Mouse (Mus musculus): Measurements from ENCODE around the gene Alkbh3. TPM values are rescaled to one million over a fixed set of nuclear protein-coding genes. Genes with fewer than 3 reads are reported as not detected.

Gene Alkbh3
- polyA plus RNA-seq, 1 experiment from 2014 or later: 44.4 TPM

GRCm38 (mm10) chr2:93988440-93988839 is 22.2 kb downstream of the Alkbh3 start:
- Histone ChIP-seq H3K9me3 (replicated peaks) (no peaks in the 10 kb centered on the region), H3K9ac (replicated peaks) (no peak overlapping the region), H3K4me2 (no peak overlapping the region), H3K4me1 (peaks cover 18% of the 10 kb centered on the region), H3K27ac (replicated peaks) (no peak overlapping the region), H3K27me3 (replicated peaks) (no peaks in the 10 kb centered on the region), H3K36me3 (peaks cover 44% of the 10 kb centered on the region), H3K4me3 (replicated peaks) (no peak overlapping the region)
- no peak for ATAC-seq (ENCODE audit: low FRiP score)
- 95% methylated on average over 2 of the region's 2 CpGs for WGBS

GRCm38 (mm10) chr2:93982457-93983235 is 28.0 kb downstream of the Alkbh3 start:
- Histone ChIP-seq H3K4me2 (no peak overlapping the region), H3K4me1 (peaks cover 2% of the 10 kb centered on the region), H3K27me3 (replicated peaks) (no peaks in the 10 kb centered on the region), H3K9me3 (replicated peaks) (no peaks in the 10 kb centered on the region), H3K27ac (replicated peaks) (no peak overlapping the region), H3K4me3 (replicated peaks) (no peak overlapping the region), H3K9ac (replicated peaks) (no peak overlapping the region), H3K36me3 (peaks cover 57% of the 10 kb centered on the region)
- WGBS: 85% methylated on average over 4 of the region's 4 CpGs
- no peak for ATAC-seq (ENCODE audit: low FRiP score)

GRCm38 (mm10) chr2:93979249-93980120 is 31.1 kb downstream of the Alkbh3 start:
- no peaks in the 10 kb centered on the region for H3K27me3 ChIP-seq (replicated peaks)
- no peak for ATAC-seq (ENCODE audit: low FRiP score)
- H3K36me3 ChIP-seq: peaks cover 40% of the 10 kb centered on the region
- H3K9me3 ChIP-seq (replicated peaks): no peaks in the 10 kb centered on the region
- 83% methylated on average over 7 of the region's 7 CpGs for WGBS
- no peak overlapping the region for H3K4me2 ChIP-seq
- peaks cover 28% of the 10 kb centered on the region for H3K4me1 ChIP-seq
- no peak overlapping the region for H3K9ac ChIP-seq (replicated peaks)
- H3K27ac ChIP-seq (replicated peaks): no peak overlapping the region
- no peak overlapping the region for H3K4me3 ChIP-seq (replicated peaks)

GRCm38 (mm10) chr2:93976436-93977252 is 34.0 kb downstream of the Alkbh3 start:
- Histone ChIP-seq H3K27me3 (replicated peaks) (no peaks in the 10 kb centered on the region), H3K4me3 (replicated peaks) (peak overlapping the region; percentile 40), H3K36me3 (peaks cover 18% of the 10 kb centered on the region), H3K4me2 (peak overlapping the region; percentile 83), H3K4me1 (peaks cover 28% of the 10 kb centered on the region), H3K9me3 (replicated peaks) (no peaks in the 10 kb centered on the region), H3K9ac (replicated peaks) (peak overlapping the region; percentile 52), H3K27ac (replicated peaks) (peak overlapping the region; percentile 77)
- ATAC-seq (ENCODE audit: low FRiP score): peak; percentile 83
- WGBS: 1% methylated on average over 37 of the region's 37 CpGs

- WGBS: 26% methylated on average over 21 of the region's 21 CpGs
- Histone ChIP-seq H3K9me3 (replicated peaks) (no peaks in the 10 kb centered on the region), H3K9ac (replicated peaks) (peak overlapping the region; percentile 52), H3K27me3 (replicated peaks) (no peaks in the 10 kb centered on the region), H3K4me2 (peak overlapping the region; percentile 83), H3K4me1 (peaks cover 28% of the 10 kb centered on the region), H3K4me3 (replicated peaks) (peak overlapping the region; percentile 40), H3K27ac (replicated peaks) (peak overlapping the region; percentile 77), H3K36me3 (peaks cover 9% of the 10 kb centered on the region)
- ATAC-seq (ENCODE audit: low FRiP score): peak; percentile 10
Observed at GRCm38 (mm10) chr2:93975526-93976435, 34.8 kb downstream of the Alkbh3 start.

GRCm38 (mm10) chr2:93975041-93975440 is 35.6 kb downstream of the Alkbh3 start:
- H3K4me3 ChIP-seq (replicated peaks): no peak overlapping the region
- no peaks in the 10 kb centered on the region for H3K9me3 ChIP-seq (replicated peaks)
- peaks cover 3% of the 10 kb centered on the region; the same call in 1 of the 2 replicates for H3K36me3 ChIP-seq
- no peak for ATAC-seq (ENCODE audit: low FRiP score)
- peaks cover 28% of the 10 kb centered on the region for H3K4me1 ChIP-seq
- WGBS: 56% methylated on average over 7 of the region's 7 CpGs
- H3K4me2 ChIP-seq: no peak overlapping the region
- H3K27ac ChIP-seq (replicated peaks): no peak overlapping the region
- H3K9ac ChIP-seq (replicated peaks): no peak overlapping the region
- no peaks in the 10 kb centered on the region for H3K27me3 ChIP-seq (replicated peaks)

- H3K4me1 ChIP-seq: peaks cover 15% of the 10 kb centered on the region
- no peak overlapping the region for H3K4me2 ChIP-seq
- ATAC-seq (ENCODE audit: low FRiP score): no peak
- H3K4me3 ChIP-seq (replicated peaks): no peak overlapping the region
- no peaks in the 10 kb centered on the region for H3K27me3 ChIP-seq (replicated peaks)
- no peak overlapping the region for H3K9ac ChIP-seq (replicated peaks)
- no peaks in the 10 kb centered on the region for H3K9me3 ChIP-seq (replicated peaks)
- WGBS: 70% methylated on average over 3 of the region's 3 CpGs
- no peaks in the 10 kb centered on the region for H3K36me3 ChIP-seq
- H3K27ac ChIP-seq (replicated peaks): no peak overlapping the region
Observed at GRCm38 (mm10) chr2:93971647-93972046, 39.0 kb downstream of the Alkbh3 start.

- no peak overlapping the region for H3K4me2 ChIP-seq
- peaks cover 8% of the 10 kb centered on the region for H3K4me1 ChIP-seq
- no peak overlapping the region for H3K27ac ChIP-seq (replicated peaks)
- no peak overlapping the region for H3K9ac ChIP-seq (replicated peaks)
- ATAC-seq (ENCODE audit: low FRiP score): peak; percentile 35; the same call in 1 of the 2 replicates
- H3K4me3 ChIP-seq (replicated peaks): no peak overlapping the region
- H3K36me3 ChIP-seq: no peaks in the 10 kb centered on the region
- no peaks in the 10 kb centered on the region for H3K9me3 ChIP-seq (replicated peaks)
- WGBS: 29% methylated on average over 7 of the region's 7 CpGs
- no peaks in the 10 kb centered on the region for H3K27me3 ChIP-seq (replicated peaks)
Observed at GRCm38 (mm10) chr2:93964494-93965160, 46.0 kb downstream of the Alkbh3 start.

GRCm38 (mm10) chr2:93963802-93964201 is 46.8 kb downstream of the Alkbh3 start:
- Histone ChIP-seq H3K27me3 (replicated peaks) (no peaks in the 10 kb centered on the region), H3K9ac (replicated peaks) (no peak overlapping the region), H3K9me3 (replicated peaks) (no peaks in the 10 kb centered on the region), H3K27ac (replicated peaks) (no peak overlapping the region), H3K4me1 (peaks cover 8% of the 10 kb centered on the region), H3K36me3 (no peaks in the 10 kb centered on the region), H3K4me2 (no peak overlapping the region), H3K4me3 (replicated peaks) (no peak overlapping the region)
- no peak for ATAC-seq (ENCODE audit: low FRiP score)
- WGBS: 79% methylated on average over 1 of the region's 1 CpGs

GRCm38 (mm10) chr2:93961716-93962115 is 48.9 kb downstream of the Alkbh3 start:
- H3K36me3 ChIP-seq: no peaks in the 10 kb centered on the region
- no peak overlapping the region for H3K4me2 ChIP-seq
- whole genome bisulfite sequencing: 79% methylated on average over 8 of the region's 8 CpGs
- peaks cover 2% of the 10 kb centered on the region; the same call in 1 of the 2 replicates for H3K27me3 ChIP-seq (replicated peaks)
- H3K9ac ChIP-seq (replicated peaks): no peak overlapping the region
- H3K27ac ChIP-seq (replicated peaks): no peak overlapping the region
- peaks cover 25% of the 10 kb centered on the region for H3K4me1 ChIP-seq
- ATAC-seq (ENCODE audit: low FRiP score): no peak
- no peak overlapping the region for H3K4me3 ChIP-seq (replicated peaks)
- no peaks in the 10 kb centered on the region for H3K9me3 ChIP-seq (replicated peaks)
